Mouse (Mus musculus) left cerebral cortex, postnatal 36 days (tissue): ENCODE measurements at regions not wholly inside any gene's neighbourhood (a gene's known extent, or its start where the extent isn't known, plus 50 kb on each side); places are given as distances from the start of the nearest gene placed in this dataset.

Experiments
- DNase-seq, 2 experiments: peaks; one replicate each; pipeline ENCODE4 v3.0.0; 2021 to 2022; ENCODE audit warnings: low spot score in 2 of 2, mixed read lengths in 1 of 2
- intact Hi-C: fragments of 180-260 bp; cut with DNase I; formaldehyde crosslinking; loops from one replicate; pipeline ENCODE4 v1.15.1; 2025

DNA sequence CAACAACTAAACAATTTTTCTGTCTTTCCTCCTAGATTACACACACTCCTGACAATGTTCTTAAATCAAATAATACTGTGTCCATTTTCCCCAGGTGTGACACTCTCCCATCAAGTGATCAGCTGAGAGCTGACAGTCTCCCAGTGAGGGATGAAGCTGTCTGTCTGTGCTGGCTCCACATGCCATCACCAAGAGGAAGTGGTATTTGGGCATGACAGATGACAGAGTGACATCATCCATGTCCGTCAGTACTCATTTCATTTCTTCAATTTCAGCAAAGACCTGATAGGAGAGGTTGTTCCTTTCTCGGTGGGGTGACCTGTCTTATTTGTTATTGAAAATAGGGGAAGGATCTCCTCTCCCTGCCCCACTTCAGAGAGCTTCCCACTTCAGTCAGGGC, 206.5 kb upstream of the Nr4a3 start:
- DNase-seq, result no peak
- intact Hi-C loops, result no loop called here

GRCm38 (mm10) chr4:47842128-47842656, 202.8 kb upstream of the Nr4a3 start:
- DNase-seq, result no peak
- intact Hi-C loops, result no loop called here

GRCm38 (mm10) chr4:47845239-47845638, 199.7 kb upstream of the Nr4a3 start:
- no peak for DNase-seq
- intact Hi-C loops, result no loop called here

- intact Hi-C loops, result no loop called here
- DNase-seq, result no peak
These were observed 198.3 kb upstream of the Nr4a3 start for GRCm38 (mm10) chr4:47846389-47847318.

DNA sequence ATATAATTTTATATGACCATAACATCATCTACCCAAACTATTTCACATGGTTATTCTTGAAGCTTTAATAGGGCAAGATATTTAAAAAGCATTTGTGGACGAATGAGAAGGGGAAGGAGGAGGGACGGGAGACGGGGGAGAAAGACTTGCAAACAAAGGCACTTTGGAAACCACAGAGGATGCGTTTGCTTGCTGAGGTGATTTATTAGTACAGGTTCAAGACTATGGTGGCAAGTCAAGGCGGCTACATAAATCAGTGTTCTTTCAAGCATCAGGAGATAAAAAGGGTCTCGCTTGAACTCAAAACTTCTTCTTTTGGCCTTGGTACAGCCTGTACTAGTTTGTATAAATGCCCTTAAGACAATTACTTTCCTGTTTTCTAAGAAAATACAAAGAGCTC, 183.8 kb upstream of the Nr4a3 start:
- intact Hi-C loops, result no loop called here
- no peak for DNase-seq

DNA sequence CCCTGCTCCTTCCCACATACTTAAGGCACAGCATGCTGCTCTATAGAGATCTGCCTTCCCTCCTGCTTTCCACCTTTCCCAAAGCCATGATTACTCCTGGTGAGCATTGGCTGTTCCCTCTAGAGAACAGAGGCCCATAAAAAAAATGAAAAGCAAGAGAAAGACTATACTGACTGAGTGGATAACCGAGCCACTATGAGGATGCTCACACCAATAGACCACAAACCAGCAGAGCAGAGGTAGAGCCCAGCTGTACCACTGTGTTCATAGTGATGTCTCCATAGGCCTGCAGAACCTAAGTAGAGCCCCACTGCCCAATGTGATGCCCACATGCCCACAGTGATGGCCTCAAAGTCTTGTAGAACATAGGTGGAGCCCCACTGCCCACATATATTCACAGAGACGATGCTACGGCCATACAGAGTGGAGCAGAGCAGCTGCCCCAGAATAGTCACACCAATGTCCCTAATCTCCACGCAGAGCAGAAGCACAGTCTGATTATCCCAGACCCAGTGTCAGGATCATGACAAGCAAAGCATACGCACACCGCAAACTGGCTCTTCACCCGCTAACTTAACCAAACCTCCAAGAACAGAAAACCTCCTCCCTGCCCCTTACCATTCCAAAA, 174.8 kb upstream of the Nr4a3 start:
- DNase-seq, result no peak
- intact Hi-C loops, result no loop called here

- intact Hi-C loops, result no loop called here
- DNase-seq, result no peak
These were observed 174.3 kb upstream of the Nr4a3 start for GRCm38 (mm10) chr4:47870638-47871019.

GRCm38 (mm10) chr4:47881560-47881959, 163.4 kb upstream of the Nr4a3 start:
- intact Hi-C loops, result no loop called here
- peak; percentile 25 to 54 for DNase-seq

DNA sequence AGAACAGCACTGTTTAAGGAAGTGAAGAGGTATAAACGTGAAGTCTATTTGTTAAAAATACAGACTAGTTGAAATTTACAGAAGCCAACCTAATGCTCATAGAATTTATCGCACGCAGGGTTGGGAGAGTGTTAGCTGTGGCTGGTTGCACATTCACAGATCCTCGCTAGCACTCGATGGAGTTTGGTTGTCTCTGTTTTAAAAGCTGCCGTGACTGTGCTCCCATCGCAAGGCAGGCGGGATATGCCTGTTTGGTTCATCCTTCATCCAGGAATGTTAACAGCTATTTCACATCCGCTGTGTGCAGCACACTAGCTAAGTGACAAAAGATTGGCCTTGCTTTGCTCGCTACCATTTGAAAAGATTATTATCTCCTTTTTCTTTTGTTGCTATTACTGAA, 162.9 kb upstream of the Nr4a3 start:
- intact Hi-C loops, result no loop called here
- DNase-seq, result no peak

DNA sequence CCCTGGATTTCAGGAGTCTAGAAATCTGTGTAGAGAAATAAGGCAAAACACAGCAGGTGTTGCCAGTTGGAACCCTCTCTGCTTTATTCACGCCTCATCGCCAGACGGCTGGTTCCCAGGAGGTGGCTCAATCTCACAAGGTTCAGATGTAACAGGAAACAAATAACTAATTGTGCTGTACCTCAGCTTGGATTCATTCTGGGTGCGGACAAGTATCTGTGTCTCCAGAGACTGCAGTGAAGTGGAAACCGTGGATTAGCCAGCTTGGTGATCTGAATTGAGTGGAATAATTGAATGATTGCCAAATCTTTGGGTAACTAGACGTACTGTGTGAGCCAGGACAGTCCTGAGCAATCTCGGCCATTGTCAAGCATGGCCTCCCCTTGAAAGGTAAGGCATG, 145.4 kb upstream of the Nr4a3 start:
- intact Hi-C loops, result no loop called here
- no peak for DNase-seq

GRCm38 (mm10) chr4:47902749-47903148, 142.2 kb upstream of the Nr4a3 start:
- no peak for DNase-seq
- intact Hi-C loops, result no loop called here

GRCm38 (mm10) chr4:47912259-47912658, 132.7 kb upstream of the Nr4a3 start:
- DNase-seq, result no peak
- intact Hi-C loops, result no loop called here

GRCm38 (mm10) chr4:47919576-47919975, 125.4 kb upstream of the Nr4a3 start:
- intact Hi-C loops, result no loop called here
- no peak for DNase-seq

- intact Hi-C loops, result no loop called here
- no peak for DNase-seq
These were observed 113.5 kb upstream of the Nr4a3 start for GRCm38 (mm10) chr4:47931464-47931863.

DNA sequence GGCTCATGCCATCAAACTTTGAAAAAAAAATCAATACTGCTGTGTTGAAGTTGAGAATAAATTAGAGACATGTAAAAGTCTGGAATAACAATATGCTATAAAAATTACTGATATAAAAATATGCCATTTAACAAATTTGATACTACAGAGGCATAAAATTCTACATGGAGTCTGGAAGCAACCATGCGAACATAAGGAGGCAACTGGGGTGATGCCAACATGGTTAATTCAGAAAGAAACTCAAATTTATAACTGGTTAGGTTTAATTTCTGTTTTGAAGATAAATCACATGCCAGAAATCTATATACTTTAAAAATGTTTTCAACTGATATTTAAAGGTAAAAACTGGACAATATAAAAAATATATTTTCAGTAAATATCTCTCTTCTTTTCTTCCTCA, 111.4 kb upstream of the Nr4a3 start:
- DNase-seq, result no peak
- intact Hi-C loops, result no loop called here

GRCm38 (mm10) chr4:47935547-47935946, 109.4 kb upstream of the Nr4a3 start:
- intact Hi-C loops, result no loop called here

GRCm38 (mm10) chr4:47936470-47937125, 108.4 kb upstream of the Nr4a3 start:
- DNase-seq, result no peak
- intact Hi-C loops, result no loop called here

More at GRCm38 (mm10) chr4:47935547-47935946, 109.4 kb upstream of the Nr4a3 start:
- DNase-seq, result no peak

DNA sequence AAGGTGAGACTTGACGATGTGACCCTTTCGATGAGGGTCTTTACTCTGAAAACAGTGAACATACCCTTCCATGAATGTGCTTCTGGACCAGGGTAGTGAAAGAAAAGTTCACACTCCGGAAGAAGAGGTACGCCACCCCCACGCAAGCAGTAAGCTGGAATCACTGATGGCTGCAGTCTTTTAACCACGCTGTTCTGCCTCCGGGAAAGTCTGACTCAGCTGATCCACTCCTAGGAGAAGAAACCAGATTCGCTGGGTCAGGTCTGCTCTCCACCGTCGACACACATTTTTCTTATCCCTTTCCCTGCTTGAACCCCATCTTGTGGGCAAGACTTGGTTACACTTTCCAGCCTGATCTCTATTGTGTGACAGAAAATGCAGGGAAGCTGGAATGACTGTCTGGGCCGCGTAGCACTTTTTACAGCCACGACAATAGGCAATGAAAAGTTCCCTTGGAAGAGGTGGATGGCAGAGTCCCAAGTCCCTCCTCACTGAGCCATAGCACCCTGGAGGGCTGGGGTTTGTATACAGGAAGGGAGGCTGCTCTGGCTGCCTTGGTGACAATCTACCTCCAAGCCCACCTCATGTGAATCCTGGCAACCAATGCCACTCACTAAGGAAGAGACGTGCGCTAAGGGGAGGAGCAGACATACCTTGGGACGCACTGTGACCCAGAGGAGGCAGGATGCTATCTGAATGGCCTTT, 96.9 kb upstream of the Nr4a3 start:
- peak; percentile 43 to 45 for DNase-seq
- intact Hi-C loops, result loop anchor here (2.0 kb wide), 1 partner anchor 91 kb away; no protein-coding TSS in a partner anchor

DNA sequence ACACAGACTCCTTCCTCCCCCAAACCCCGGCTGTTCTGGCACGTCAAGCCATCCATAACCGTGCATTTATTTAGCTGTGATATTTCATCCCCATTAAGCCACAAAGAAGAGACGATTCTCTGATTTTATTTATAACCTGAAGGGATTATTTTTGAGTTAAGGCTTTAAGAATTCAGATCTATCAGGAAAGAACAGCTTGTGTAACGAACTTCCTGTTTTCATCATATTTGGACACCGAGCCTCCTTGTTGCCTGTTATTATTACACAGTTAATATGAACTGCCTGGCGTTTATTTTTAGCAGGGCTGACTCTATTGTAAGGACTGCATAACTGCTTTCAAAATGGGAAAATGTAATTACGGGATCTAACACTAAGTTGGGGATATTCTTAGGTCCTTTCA, 96.2 kb upstream of the Nr4a3 start:
- no peak for DNase-seq
- intact Hi-C loops, result loop anchor here (2.0 kb wide), 1 partner anchor 90 kb away; no protein-coding TSS in a partner anchor
